Mouse (Mus musculus): ENCODE data around the gene Isl1.

Isl1 gene

DNA sequence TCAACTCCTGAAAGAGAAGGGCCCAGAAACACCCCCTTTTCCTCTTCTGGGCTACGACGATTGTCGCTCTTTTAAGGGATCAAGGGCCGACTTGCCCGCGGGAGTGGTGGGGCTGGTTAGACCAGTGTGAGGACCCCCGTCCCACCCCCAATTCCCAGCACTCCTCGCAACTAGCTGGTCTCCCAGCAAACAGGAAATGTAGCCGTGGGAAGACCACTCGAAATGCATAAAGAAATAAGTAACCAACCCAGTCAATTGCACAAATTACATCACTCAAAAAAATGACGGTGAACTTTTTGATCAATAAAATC lies 15.4 kb downstream of the Isl1 start:
- DNase-seq = no peak

GRCm38 (mm10) chr13:116293301-116294150 lies 16.0 kb downstream of the Isl1 start:
- no peak for DNase-seq

- DNase-seq = no peak
Measured at GRCm38 (mm10) chr13:116289655-116290054, 19.8 kb downstream of the Isl1 start.

DNA sequence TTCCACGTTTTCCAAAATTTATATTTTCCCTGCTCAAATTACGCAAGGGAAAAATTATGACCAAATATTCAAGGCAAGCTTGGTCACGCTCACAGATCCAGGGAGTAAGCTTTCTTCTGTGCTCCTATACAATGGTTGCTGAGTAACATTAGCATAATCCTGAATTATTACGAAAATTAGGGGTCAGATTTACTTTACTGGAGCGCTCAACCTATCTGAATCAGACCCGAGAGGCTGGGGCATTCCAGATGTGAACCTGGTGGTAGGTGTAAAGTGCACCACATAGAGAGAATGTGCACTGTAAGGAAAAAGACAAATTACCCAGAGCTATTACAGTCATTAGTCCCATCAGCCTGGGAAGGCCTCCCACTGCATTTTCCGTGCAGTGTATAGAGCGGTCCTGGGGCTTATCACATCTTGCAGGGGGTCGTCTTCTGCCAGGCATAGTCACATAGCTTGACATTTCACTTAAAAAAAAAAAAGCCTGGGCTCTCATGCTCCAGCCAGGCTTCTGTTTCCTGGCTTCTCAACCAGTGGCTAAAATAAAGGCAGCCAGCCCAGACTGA lies 30.2 kb downstream of the Isl1 start:
- no peak for DNase-seq

Data from cerebellum, postnatal 25 days (tissue).